Mouse (Mus musculus) kidney, adult 2 months (tissue): ENCODE data around the gene Caml. TPM values are rescaled to one million over a fixed set of nuclear protein-coding genes. Genes with fewer than 3 reads are reported as not detected.
"Not testable (repeated sequence)": the region's sequence is repeated elsewhere in the genome, so short reads cannot be mapped to it uniquely, and the experiment has no call there.

Experiments used
- DNase-seq: peaks from one replicate; pipeline ENCODE4 v3.0.0; 2021
- H3K27ac ChIP-seq: fragments of 200-500 bp; 2 replicates; pipeline ENCODE4 v1.5.1; 2012; ENCODE audit warnings: low read depth, low read length, control low read depth, inconsistent platforms; ENCODE audit not compliant: insufficient read depth
- H3K27me3 ChIP-seq: fragments of 200-500 bp; replicated peaks from 2 replicates; pipeline ENCODE4 v1.6.1; 2012; ENCODE audit warnings: mild to moderate bottlenecking, moderate library complexity, low read length, inconsistent platforms; ENCODE audit not compliant: control insufficient read depth, insufficient read depth
- H3K36me3 ChIP-seq: fragments of 200-500 bp; 2 replicates; pipeline ENCODE4 v1.6.1; 2012; ENCODE audit warnings: mild to moderate bottlenecking, moderate library complexity, low read length, inconsistent platforms; ENCODE audit not compliant: control insufficient read depth, insufficient read depth
- H3K4me1 ChIP-seq: fragments of 200-500 bp; 2 replicates; pipeline ENCODE4 v1.6.1; 2011; ENCODE audit warnings: low read length; ENCODE audit not compliant: control insufficient read depth, insufficient read depth
- H3K4me3 ChIP-seq: fragments of 200-500 bp; 2 replicates; pipeline ENCODE4 v1.5.1; 2011; ENCODE audit warnings: mild to moderate bottlenecking, low read depth, low read length, control low read depth; ENCODE audit not compliant: insufficient read depth
- CTCF ChIP-seq: fragments of 200-500 bp; conservative IDR thresholded peaks from 2 replicates; pipeline ENCODE4 v1.5.1; 2011; ENCODE audit warnings: low read depth, mild to moderate bottlenecking, control low read depth, low read length, moderate library complexity, mixed read lengths; ENCODE audit not compliant: insufficient read depth, insufficient read length
- POLR2A ChIP-seq: fragments of 200-500 bp; IDR thresholded peaks from one replicate; pipeline ENCODE4 v1.6.1; 2011; ENCODE audit warnings: low read depth, low read length, control low read depth
- WGBS: fragments of 180-500 bp; shearing (Covaris S2); methylation state at CpG from one replicate; pipeline ENCODE4 v1.1.7; 2018; 5-methylcytosine and 5-hydroxymethylcytosine counted together
- polyA plus RNA-seq: library from polyadenylated mRNA; depleted of rRNA; stranded (reverse); fragments of >200 nt; gene quantifications from 2 replicates; pipeline ENCODE4 v1.2.3, GENCODE M21; 2012

The Caml gene
- polyA plus RNA-seq, 1 experiment: 26.6 TPM

- TF ChIP-seq CTCF (no peak), POLR2A (no peak)
- Histone ChIP-seq H3K27me3 (no peaks in the 10 kb centered on the region), H3K4me3 (no peak overlapping the region), H3K27ac (no peak overlapping the region), H3K4me1 (0 out of 2 replicates have a peak, but pooled peaks cover 4% of the 10 kb centered on the region), H3K36me3 (no peaks in the 10 kb centered on the region)
- WGBS: 85% methylated on average over 2 of the region's 2 CpGs
- no peak for DNase-seq
Observed at GRCm38 (mm10) chr13:55620275-55620674, 2.5 kb upstream of the Caml start.

GRCm38 (mm10) chr13:55622156-55622648 is 603 bp upstream of the Caml start:
- peak overlapping the region; percentile 90; the same call in 1 of the 2 replicates for H3K27ac ChIP-seq
- not testable (repeated sequence) for DNase-seq, H3K4me1 ChIP-seq, H3K27me3 ChIP-seq, H3K36me3 ChIP-seq
- peak overlapping the region; percentile 88 for H3K4me3 ChIP-seq
- WGBS: 14% methylated on average over 20 of the region's 20 CpGs

DNA sequence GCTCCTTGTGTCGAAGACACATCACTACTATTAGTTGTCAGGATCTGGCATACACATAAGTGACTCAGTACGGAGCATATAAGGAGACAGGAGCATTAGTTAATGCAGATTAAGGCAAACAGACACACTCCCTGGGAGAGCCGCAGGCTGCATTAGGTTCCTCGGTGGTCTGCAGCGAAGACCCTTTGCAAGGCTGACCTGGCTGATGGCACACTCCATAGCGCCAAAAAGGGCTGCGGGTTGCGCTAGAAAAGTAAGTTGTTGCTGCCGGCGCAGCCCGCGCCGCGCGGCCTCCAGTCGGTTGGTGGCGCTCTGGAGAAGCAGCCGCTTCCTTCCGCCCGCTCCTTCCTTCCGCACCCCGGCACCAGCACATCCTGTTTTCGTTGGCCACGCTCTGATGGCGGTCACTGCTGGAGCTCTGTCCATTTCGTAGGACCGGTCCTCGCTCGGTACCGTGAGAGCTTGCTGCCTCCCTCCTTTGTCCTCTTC is 11.9 kb downstream of the Caml start, which contains the start of gene Ddx46:
Gene Ddx46 (plus strand): TSS at position 389 of the 489 bp plus-strand sequence.
- Histone ChIP-seq H3K27me3 (no peaks in the 10 kb centered on the region), H3K36me3 (no peaks in the 10 kb centered on the region; the same call in 1 of the 2 replicates), H3K4me3 (peak within 1 kb of the TSS; percentile 94), H3K27ac (peak within 1 kb of the TSS; percentile 47), H3K4me1 (no peaks in the 10 kb centered on the region)
- whole genome bisulfite sequencing: 4% methylated on average over 30 of the region's 30 CpGs
- peak; percentile 91 for DNase-seq
- TF ChIP-seq POLR2A (peak; percentile 91), CTCF (peak; percentile 82)

DNA sequence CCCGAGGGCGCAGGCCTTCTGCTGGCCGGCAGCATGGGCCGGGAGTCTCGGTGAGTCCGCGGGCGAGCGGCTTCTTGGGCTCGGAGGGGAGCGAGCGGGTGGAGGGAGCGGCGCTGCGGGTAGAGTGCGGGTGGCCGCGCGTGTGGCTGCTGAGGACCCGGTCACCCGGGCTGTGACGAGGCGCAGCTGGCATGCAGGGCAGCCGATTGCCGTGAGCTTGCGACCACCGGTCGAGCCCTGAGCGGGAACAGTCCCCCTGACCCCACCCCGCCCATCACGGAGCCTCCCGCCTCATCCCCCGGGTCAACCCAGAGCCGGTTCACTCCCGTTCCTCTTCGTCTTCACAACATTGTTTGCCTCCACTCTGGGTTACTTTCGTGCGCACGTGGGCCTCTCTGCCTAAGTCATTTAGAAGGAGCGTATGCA is 12.4 kb downstream of the Caml start:
- DNase-seq: no peak
- Histone ChIP-seq H3K4me1 (no peaks in the 10 kb centered on the region), H3K4me3 (peak overlapping the region; percentile 94), H3K36me3 (no peaks in the 10 kb centered on the region; the same call in 1 of the 2 replicates), H3K27me3 (no peaks in the 10 kb centered on the region), H3K27ac (peak overlapping the region; percentile 47)
- WGBS: under 1% methylated on average over 40 of the region's 40 CpGs
- no peak for TF ChIP-seq POLR2A
- no peak for TF ChIP-seq CTCF

DNA sequence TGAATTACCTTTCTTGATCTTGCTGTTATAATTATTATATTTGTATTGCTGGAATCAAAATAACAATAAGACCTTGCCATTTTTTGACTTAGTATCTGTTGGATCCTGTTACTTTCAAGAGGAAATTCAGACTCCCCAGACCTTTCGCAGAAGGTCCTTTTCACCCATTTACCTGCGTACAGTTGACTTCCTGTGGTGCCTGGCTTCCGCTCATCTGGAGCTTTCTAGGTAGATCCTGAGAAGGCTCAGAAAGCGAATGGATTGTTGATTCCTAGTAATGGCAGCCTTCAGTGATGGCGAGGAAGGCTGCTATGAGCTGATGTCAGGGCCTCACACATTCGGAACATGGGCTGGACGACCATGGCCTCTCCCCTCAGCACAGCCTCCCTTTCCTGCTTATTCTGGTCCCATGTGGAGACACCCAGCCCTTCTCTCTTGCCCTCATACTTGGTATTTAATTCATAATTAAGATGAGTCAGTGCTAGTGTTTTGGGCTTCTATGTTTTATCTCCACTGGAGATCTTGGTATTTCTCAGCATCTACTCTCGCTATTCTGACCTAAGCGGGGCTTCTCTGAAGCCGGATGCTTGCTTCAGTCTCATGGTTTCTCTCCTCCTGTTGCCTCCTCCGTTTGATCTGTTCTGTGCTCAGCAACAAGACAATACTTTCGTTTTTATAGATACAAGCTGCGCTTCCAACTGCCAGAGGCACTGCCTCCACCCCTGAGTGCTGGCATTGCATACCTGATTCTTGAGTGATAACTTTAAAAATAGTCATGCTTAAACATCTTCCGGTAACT is 13.6 kb downstream of the Caml start:
- no peaks in the 10 kb centered on the region; the same call in 1 of the 2 replicates for H3K36me3 ChIP-seq
- 86% methylated on average over 14 of the region's 14 CpGs for WGBS
- H3K4me1 ChIP-seq: no peaks in the 10 kb centered on the region
- H3K27me3 ChIP-seq: no peaks in the 10 kb centered on the region
- no peak overlapping the region for H3K4me3 ChIP-seq
- TF ChIP-seq CTCF (no peak), POLR2A (no peak)
- no peak overlapping the region for H3K27ac ChIP-seq
- DNase-seq: no peak

DNA sequence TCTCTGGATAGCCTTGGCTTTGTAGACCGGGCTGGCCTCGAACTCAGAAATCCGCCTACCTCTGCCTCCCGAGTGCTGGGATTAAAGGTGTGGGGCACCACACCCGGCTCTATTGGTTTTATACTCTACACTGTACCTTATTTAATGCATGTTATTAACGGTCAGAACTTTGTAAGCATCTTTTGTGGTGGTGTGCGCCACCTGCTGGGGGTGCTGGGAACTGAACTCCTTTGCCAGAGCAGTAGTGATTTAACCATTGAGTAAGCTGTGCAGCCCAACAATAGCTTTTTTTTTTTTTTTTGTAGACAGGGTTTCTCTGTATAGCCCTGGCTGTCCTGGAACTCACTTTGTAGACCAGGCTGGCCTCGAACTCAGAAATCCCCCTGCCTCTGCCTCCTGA is 17.7 kb downstream of the Caml start:
- H3K27ac ChIP-seq, H3K4me1 ChIP-seq, H3K4me3 ChIP-seq, H3K36me3 ChIP-seq, H3K27me3 ChIP-seq: not testable (repeated sequence)
- DNase-seq: peak; percentile 83
- WGBS: 38% methylated on average over 8 of the region's 8 CpGs
- TF ChIP-seq CTCF: peak; percentile 82

GRCm38 (mm10) chr13:55644525-55644924 is 21.7 kb downstream of the Caml start:
- Histone ChIP-seq H3K27me3 (no peaks in the 10 kb centered on the region), H3K4me1 (no peaks in the 10 kb centered on the region), H3K4me3 (no peak overlapping the region), H3K27ac (no peak overlapping the region), H3K36me3 (peaks cover 4% of the 10 kb centered on the region; the same call in 1 of the 2 replicates)
- 83% methylated on average over 2 of the region's 2 CpGs for WGBS
- no peak for TF ChIP-seq POLR2A
- no peak for TF ChIP-seq CTCF
- DNase-seq: no peak
